Mouse (Mus musculus): ENCODE data around the gene Rpp38. TPM values are rescaled to one million over a fixed set of nuclear protein-coding genes. Genes with fewer than 3 reads are reported as not detected.
A peak's percentile ranks its signal among the peaks of the same experiment; 100 is the strongest.

Gene Rpp38
- polyA plus RNA-seq, 1 experiment from 2014 or later, result 20.5 TPM

GRCm38 (mm10) chr2:3333761-3334160 lies 1.3 kb upstream of the Rpp38 start:
- H3K9ac ChIP-seq (replicated peaks; ENCODE audit: low read length), result no peak overlapping the region
- H3K27ac ChIP-seq (ENCODE audit: low read length), result no peak overlapping the region
- H3K36me3 ChIP-seq (ENCODE audit: insufficient read depth, low read length), result peaks cover 10% of the 10 kb centered on the region
- no peak for ATAC-seq (ENCODE audit: low FRiP score, low TSS enrichment)
- H3K4me2 ChIP-seq (replicated peaks; ENCODE audit: low read depth, low read length), result no peak overlapping the region
- 92% methylated on average over 12 of the region's 12 CpGs for WGBS
- peaks cover 8% of the 10 kb centered on the region; the same call in 1 of the 2 replicates for H3K27me3 ChIP-seq (ENCODE audit: insufficient read depth, low read length)
- no peaks in the 10 kb centered on the region for H3K9me3 ChIP-seq (ENCODE audit: low read length)
- H3K4me1 ChIP-seq (ENCODE audit: insufficient read depth, low read length), result peaks cover 20% of the 10 kb centered on the region
- no peak overlapping the region for H3K4me3 ChIP-seq (ENCODE audit: low read length)

DNA sequence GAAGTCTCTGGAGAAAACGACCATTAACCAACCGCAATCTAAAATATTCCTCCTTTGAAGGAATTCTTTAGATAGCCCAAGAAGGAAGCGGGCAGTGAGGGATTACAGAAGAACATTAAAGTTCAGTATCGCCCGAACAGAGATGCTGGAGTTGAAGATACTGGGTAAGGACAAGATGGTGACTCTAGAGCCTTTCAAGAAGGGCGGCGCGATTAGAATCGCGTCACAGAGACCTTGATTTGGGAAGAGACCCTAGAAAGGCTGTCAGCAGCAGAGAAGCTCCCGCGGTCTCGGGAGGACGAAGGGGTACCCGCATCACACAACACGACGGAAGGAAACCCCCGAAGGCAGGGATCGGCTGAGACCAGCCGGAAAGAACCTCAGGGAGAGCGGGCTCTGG lies 387 bp downstream of the Rpp38 start:
- H3K4me3 ChIP-seq (ENCODE audit: low read length), result peak overlapping the region; percentile 63
- under 1% methylated on average over 21 of the region's 21 CpGs for WGBS
- peak overlapping the region; percentile 54 for H3K4me2 ChIP-seq (replicated peaks; ENCODE audit: low read depth, low read length)
- ATAC-seq (ENCODE audit: low FRiP score, low TSS enrichment), result no peak
- H3K27ac ChIP-seq (ENCODE audit: low read length), result peak overlapping the region; percentile 63
- H3K9me3 ChIP-seq (ENCODE audit: low read length), result no peaks in the 10 kb centered on the region
- H3K27me3 ChIP-seq (ENCODE audit: insufficient read depth, low read length), result peaks cover 4% of the 10 kb centered on the region; the same call in 1 of the 2 replicates
- peak overlapping the region; percentile 74 for H3K9ac ChIP-seq (replicated peaks; ENCODE audit: low read length)
- H3K4me1 ChIP-seq (ENCODE audit: insufficient read depth, low read length), result peaks cover 20% of the 10 kb centered on the region
- H3K36me3 ChIP-seq (ENCODE audit: insufficient read depth, low read length), result peaks cover 19% of the 10 kb centered on the region

DNA sequence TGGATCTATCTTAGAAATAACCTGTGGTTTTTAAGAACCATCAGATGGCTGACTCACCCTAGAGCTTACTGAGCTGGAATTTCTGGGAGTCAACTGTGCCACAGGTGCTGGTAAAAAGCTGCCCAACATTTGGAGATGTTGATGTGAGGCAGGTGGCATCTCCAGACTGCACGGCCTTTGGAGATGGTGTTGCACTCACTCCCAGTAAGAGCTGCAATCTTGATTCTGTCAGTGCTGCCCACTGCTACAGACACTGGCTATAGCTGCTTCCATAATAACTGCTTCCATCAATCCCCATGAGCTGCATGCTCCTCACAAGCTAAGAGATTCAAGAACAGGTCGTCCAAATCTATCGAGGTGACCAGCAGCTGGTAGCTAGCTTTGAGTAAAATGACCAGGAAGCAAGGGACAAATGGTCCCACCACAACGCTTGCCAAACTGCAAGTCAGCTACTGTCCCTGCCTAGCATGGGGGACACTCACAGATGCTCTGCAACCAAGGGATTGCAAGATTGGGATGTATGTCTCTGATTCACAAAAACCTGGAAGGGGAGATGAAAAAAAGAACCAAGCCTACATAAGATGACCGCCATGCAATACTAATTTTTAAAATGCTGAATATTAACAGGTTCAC lies 1.3 kb downstream of the Rpp38 start:
- Histone ChIP-seq H3K9ac (replicated peaks; ENCODE audit: low read length) (peak overlapping the region; percentile 74), H3K27ac (ENCODE audit: low read length) (no peak overlapping the region), H3K9me3 (ENCODE audit: low read length) (no peaks in the 10 kb centered on the region), H3K27me3 (ENCODE audit: insufficient read depth, low read length) (no peaks in the 10 kb centered on the region), H3K4me3 (ENCODE audit: low read length) (peak overlapping the region; percentile 63), H3K4me1 (ENCODE audit: insufficient read depth, low read length) (peaks cover 18% of the 10 kb centered on the region), H3K36me3 (ENCODE audit: insufficient read depth, low read length) (peaks cover 22% of the 10 kb centered on the region), H3K4me2 (replicated peaks; ENCODE audit: low read depth, low read length) (peak overlapping the region; percentile 54)
- ATAC-seq (ENCODE audit: low FRiP score, low TSS enrichment), result no peak
- 72% methylated on average over 5 of the region's 5 CpGs for WGBS

DNA sequence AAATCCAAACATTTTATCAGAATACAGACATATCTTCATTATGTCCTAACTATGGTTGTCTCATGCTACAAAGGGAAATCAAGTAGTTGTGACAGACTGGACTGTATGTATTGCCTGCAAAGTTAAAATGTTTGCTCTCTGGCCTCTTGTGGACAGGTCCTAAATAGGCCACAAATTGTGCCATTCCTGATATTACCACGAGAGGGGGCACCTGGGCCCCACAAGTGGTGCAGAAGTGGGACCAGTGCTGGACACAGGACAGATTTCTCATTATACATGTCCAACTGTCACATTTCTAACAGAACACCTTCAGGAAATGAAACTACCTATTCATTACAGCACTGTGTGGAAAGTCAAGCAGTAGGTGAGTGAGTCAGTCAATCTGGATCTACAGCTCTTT lies 5.1 kb downstream of the Rpp38 start:
- H3K9ac ChIP-seq (replicated peaks; ENCODE audit: low read length), result no peak overlapping the region
- H3K4me3 ChIP-seq (ENCODE audit: low read length), result no peak overlapping the region
- no peak overlapping the region for H3K4me2 ChIP-seq (replicated peaks; ENCODE audit: low read depth, low read length)
- no peak overlapping the region for H3K27ac ChIP-seq (ENCODE audit: low read length)
- H3K9me3 ChIP-seq (ENCODE audit: low read length), result no peaks in the 10 kb centered on the region
- H3K36me3 ChIP-seq (ENCODE audit: insufficient read depth, low read length), result peaks cover 49% of the 10 kb centered on the region
- no peak for ATAC-seq (ENCODE audit: low FRiP score, low TSS enrichment)
- H3K27me3 ChIP-seq (ENCODE audit: insufficient read depth, low read length), result no peaks in the 10 kb centered on the region
- WGBS, result 57% methylated on average over 1 of the region's 1 CpGs
- peaks cover 16% of the 10 kb centered on the region for H3K4me1 ChIP-seq (ENCODE audit: insufficient read depth, low read length)

DNA sequence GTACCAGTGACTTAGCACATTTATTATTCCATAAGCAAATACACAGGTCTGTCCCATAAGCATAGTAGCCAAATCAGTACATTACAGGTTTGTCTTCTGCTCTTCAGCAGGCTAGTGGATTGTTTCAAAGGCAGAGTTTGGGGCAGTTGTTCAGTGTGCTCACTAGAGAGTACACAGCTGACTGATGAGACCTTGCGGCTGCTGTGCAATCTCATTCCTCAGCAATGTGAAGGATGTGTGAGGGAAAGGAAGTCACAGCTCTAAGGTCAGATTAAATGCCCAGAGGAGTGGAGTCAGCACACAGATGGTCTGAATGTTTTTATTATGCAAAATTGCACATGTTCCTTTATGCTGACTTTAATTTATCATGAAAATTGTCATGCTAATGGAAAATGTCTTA lies 5.9 kb downstream of the Rpp38 start:
- Histone ChIP-seq H3K9me3 (ENCODE audit: low read length) (no peaks in the 10 kb centered on the region), H3K4me2 (replicated peaks; ENCODE audit: low read depth, low read length) (no peak overlapping the region), H3K9ac (replicated peaks; ENCODE audit: low read length) (no peak overlapping the region), H3K27me3 (ENCODE audit: insufficient read depth, low read length) (no peaks in the 10 kb centered on the region), H3K36me3 (ENCODE audit: insufficient read depth, low read length) (peaks cover 53% of the 10 kb centered on the region), H3K4me3 (ENCODE audit: low read length) (no peak overlapping the region), H3K4me1 (ENCODE audit: insufficient read depth, low read length) (peaks cover 13% of the 10 kb centered on the region), H3K27ac (ENCODE audit: low read length) (no peak overlapping the region)
- 89% methylated on average over 1 of the region's 1 CpGs for WGBS
- no peak for ATAC-seq (ENCODE audit: low FRiP score, low TSS enrichment)

DNA sequence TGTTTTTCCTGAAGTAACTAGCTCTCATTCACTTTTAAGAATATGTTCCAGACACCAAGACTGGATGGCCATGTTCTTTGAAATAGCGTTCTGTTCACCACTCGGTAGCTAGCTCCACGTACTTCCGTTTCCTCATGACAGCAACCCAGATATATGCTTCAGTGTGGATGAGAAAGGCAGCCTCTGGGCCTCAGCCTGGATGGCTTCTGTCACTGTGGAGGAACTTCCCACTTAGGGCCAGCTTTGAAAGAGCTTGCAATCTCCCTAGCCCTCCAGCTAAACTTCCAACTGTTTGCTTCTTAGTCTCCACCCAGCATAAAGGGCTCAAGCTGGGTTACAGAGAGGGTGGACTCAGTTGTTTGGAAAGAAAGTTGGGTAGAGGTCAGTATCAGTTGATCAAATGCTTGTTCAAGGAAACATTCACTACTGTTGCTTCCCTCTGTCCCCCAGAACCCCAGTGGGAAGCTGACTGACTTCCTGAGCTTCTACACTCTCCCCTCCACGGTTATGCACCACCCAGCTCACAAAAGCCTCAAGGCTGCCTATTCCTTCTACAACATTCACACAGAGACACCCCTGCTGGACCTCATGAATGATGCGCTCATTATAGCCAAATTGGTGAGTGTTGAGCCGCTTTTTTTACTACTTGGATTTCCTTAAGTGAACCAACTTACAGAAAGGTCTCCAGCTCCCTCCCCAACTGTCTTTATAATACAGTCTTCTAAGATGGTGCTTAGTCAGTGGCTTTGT lies 7.9 kb downstream of the Rpp38 start:
- Histone ChIP-seq H3K9me3 (ENCODE audit: low read length) (no peaks in the 10 kb centered on the region), H3K4me2 (replicated peaks; ENCODE audit: low read depth, low read length) (no peak overlapping the region), H3K36me3 (ENCODE audit: insufficient read depth, low read length) (peaks cover 52% of the 10 kb centered on the region), H3K4me1 (ENCODE audit: insufficient read depth, low read length) (no peaks in the 10 kb centered on the region), H3K27me3 (ENCODE audit: insufficient read depth, low read length) (no peaks in the 10 kb centered on the region), H3K27ac (ENCODE audit: low read length) (no peak overlapping the region), H3K9ac (replicated peaks; ENCODE audit: low read length) (no peak overlapping the region; the same call in 1 of the 2 replicates), H3K4me3 (ENCODE audit: low read length) (no peak overlapping the region)
- no peak for ATAC-seq (ENCODE audit: low FRiP score, low TSS enrichment)
- WGBS, result 92% methylated on average over 7 of the region's 7 CpGs

- H3K36me3 ChIP-seq (ENCODE audit: insufficient read depth, low read length), result peaks cover 40% of the 10 kb centered on the region
- no peaks in the 10 kb centered on the region for H3K4me1 ChIP-seq (ENCODE audit: insufficient read depth, low read length)
- no peak overlapping the region for H3K4me3 ChIP-seq (ENCODE audit: low read length)
- ATAC-seq (ENCODE audit: low FRiP score, low TSS enrichment), result no peak
- WGBS, result 89% methylated on average over 2 of the region's 2 CpGs
- H3K9ac ChIP-seq (replicated peaks; ENCODE audit: low read length), result no peak overlapping the region
- H3K9me3 ChIP-seq (ENCODE audit: low read length), result no peaks in the 10 kb centered on the region
- H3K27me3 ChIP-seq (ENCODE audit: insufficient read depth, low read length), result no peaks in the 10 kb centered on the region
- H3K27ac ChIP-seq (ENCODE audit: low read length), result no peak overlapping the region
- no peak overlapping the region for H3K4me2 ChIP-seq (replicated peaks; ENCODE audit: low read depth, low read length)
These were observed 9.3 kb downstream of the Rpp38 start for GRCm38 (mm10) chr2:3323132-3323531.

GRCm38 (mm10) chr2:3305426-3306025 lies 26.9 kb downstream of the Rpp38 start:
- Histone ChIP-seq H3K4me1 (ENCODE audit: insufficient read depth, low read length) (peaks cover 9% of the 10 kb centered on the region; the same call in 1 of the 2 replicates), H3K9ac (replicated peaks; ENCODE audit: low read length) (no peak overlapping the region), H3K27me3 (ENCODE audit: insufficient read depth, low read length) (no peaks in the 10 kb centered on the region), H3K9me3 (ENCODE audit: low read length) (no peaks in the 10 kb centered on the region), H3K4me3 (ENCODE audit: low read length) (no peak overlapping the region), H3K4me2 (replicated peaks; ENCODE audit: low read depth, low read length) (no peak overlapping the region), H3K27ac (ENCODE audit: low read length) (no peak overlapping the region), H3K36me3 (ENCODE audit: insufficient read depth, low read length) (peaks cover 10% of the 10 kb centered on the region)
- 44% methylated on average over 3 of the region's 3 CpGs for WGBS
- ATAC-seq (ENCODE audit: low FRiP score, low TSS enrichment), result 0 out of 2 replicates have a peak, but pooled peaks have one; percentile 39

DNA sequence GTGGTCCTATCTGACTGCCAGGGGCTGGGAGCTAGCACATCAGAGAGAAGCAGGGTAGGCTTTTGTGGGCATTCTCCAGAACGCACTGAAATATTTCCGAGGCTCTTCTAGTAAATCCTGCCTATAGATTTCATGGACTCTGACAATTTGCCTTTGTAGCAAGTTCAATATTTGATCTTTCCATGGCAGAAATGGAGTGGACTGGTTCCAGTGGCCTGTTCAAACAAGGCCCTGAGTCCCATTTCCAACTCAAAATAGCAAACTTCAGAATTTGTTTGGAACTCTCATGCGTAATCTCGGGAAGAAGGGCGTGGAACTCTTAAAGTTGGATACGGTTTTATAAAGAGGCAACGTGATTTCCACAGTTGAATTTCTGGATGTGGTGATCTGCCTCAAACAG lies 36.6 kb downstream of the Rpp38 start:
- no peak overlapping the region for H3K27ac ChIP-seq (ENCODE audit: low read length)
- no peak for ATAC-seq (ENCODE audit: low FRiP score, low TSS enrichment)
- H3K9me3 ChIP-seq (ENCODE audit: low read length), result no peaks in the 10 kb centered on the region
- 89% methylated on average over 7 of the region's 7 CpGs for WGBS
- no peaks in the 10 kb centered on the region for H3K4me1 ChIP-seq (ENCODE audit: insufficient read depth, low read length)
- H3K4me3 ChIP-seq (ENCODE audit: low read length), result no peak overlapping the region
- H3K36me3 ChIP-seq (ENCODE audit: insufficient read depth, low read length), result no peaks in the 10 kb centered on the region
- H3K9ac ChIP-seq (replicated peaks; ENCODE audit: low read length), result no peak overlapping the region
- no peak overlapping the region for H3K4me2 ChIP-seq (replicated peaks; ENCODE audit: low read depth, low read length)
- H3K27me3 ChIP-seq (ENCODE audit: insufficient read depth, low read length), result no peaks in the 10 kb centered on the region

- Histone ChIP-seq H3K4me1 (ENCODE audit: insufficient read depth, low read length) (no peaks in the 10 kb centered on the region), H3K4me3 (ENCODE audit: low read length) (no peak overlapping the region), H3K27me3 (ENCODE audit: insufficient read depth, low read length) (no peaks in the 10 kb centered on the region), H3K36me3 (ENCODE audit: insufficient read depth, low read length) (no peaks in the 10 kb centered on the region), H3K9me3 (ENCODE audit: low read length) (no peaks in the 10 kb centered on the region), H3K27ac (ENCODE audit: low read length) (no peak overlapping the region), H3K9ac (replicated peaks; ENCODE audit: low read length) (no peak overlapping the region), H3K4me2 (replicated peaks; ENCODE audit: low read depth, low read length) (no peak overlapping the region)
- no peak for ATAC-seq (ENCODE audit: low FRiP score, low TSS enrichment)
- WGBS, result 77% methylated on average over 1 of the region's 1 CpGs
These were observed 40.3 kb downstream of the Rpp38 start for GRCm38 (mm10) chr2:3292170-3292569.
